Mouse (Mus musculus) cortical plate, adult 2 months (tissue): ENCODE data around the gene Susd1.

Source experiments
- CTCF ChIP-seq: fragments of 200-500 bp; IDR thresholded peaks from 2 replicates; pipeline ENCODE4 v1.5.1; 2011; ENCODE audit warnings: mild to moderate bottlenecking, control low read depth, low read length; ENCODE audit not compliant: insufficient read depth; ENCODE audit errors: extremely low read depth
- POLR2A ChIP-seq: fragments of 200-500 bp; IDR thresholded peaks from 2 replicates; pipeline ENCODE4 v1.6.1; 2011; ENCODE audit warnings: mild to moderate bottlenecking, low read length, control low read depth; ENCODE audit not compliant: insufficient read depth; ENCODE audit errors: extremely low read depth

GRCm38 (mm10) chr4:59454046-59454445 is 15.6 kb upstream of the Susd1 start:
- no peak for TF ChIP-seq CTCF
- TF ChIP-seq POLR2A: no peak
